8 mouse cellular contexts compared by ENCODE assay signal in genomic region chr12:54986052-54986717, GRCm38 (mm10). TPM values are rescaled to one million over a fixed set of nuclear protein-coding genes. Genes with fewer than 3 reads are reported as not detected.
A peak's percentile ranks its signal among the peaks of the same experiment; 100 is the strongest.
DNase-seq lines count a peak whose midpoint lies in the region; ATAC-seq and TF ChIP-seq lines count a peak whose summit lies in the region.

Gene Gm20403 (minus strand): TSS chr12:54986529.

- H3K27ac ChIP-seq in brown adipose tissue, adult 24 weeks (replicated peaks; ENCODE audit: low read depth, low read length): peak within 1 kb of the TSS; percentile 93
- peak within 1 kb of the TSS; percentile 91 for H3K27ac ChIP-seq in heart, embryonic 15.5 days
- H3K27ac ChIP-seq in kidney, postnatal 0 days: peak within 1 kb of the TSS; percentile 90
- peak within 1 kb of the TSS; percentile 69 for H3K27ac ChIP-seq in neural tube, embryonic 14.5 days (ENCODE audit: low read depth, low read length)

- no peaks in the 10 kb centered on the region for H3K36me3 ChIP-seq in heart, embryonic 15.5 days
- H3K36me3 ChIP-seq in kidney, postnatal 0 days (ENCODE audit: insufficient read depth, low read length): no peaks in the 10 kb centered on the region
- H3K36me3 ChIP-seq in neural tube, embryonic 14.5 days (ENCODE audit: control insufficient read depth, insufficient read depth, low read length): no peaks in the 10 kb centered on the region

- H3K4me1 ChIP-seq in brown adipose tissue, adult 24 weeks (ENCODE audit: control insufficient read depth, insufficient read depth, insufficient read length, low read length): no peaks in the 10 kb centered on the region
- peaks cover 7% of the 10 kb centered on the region for H3K4me1 ChIP-seq in heart, embryonic 15.5 days (replicated peaks)
- H3K4me1 ChIP-seq in kidney, postnatal 0 days (replicated peaks; ENCODE audit: insufficient read depth, low read length): no peaks in the 10 kb centered on the region
- no peaks in the 10 kb centered on the region for H3K4me1 ChIP-seq in lung, adult 2 months (ENCODE audit: control insufficient read depth, insufficient read depth, low read length)
- H3K4me1 ChIP-seq in neural tube, embryonic 14.5 days (ENCODE audit: control insufficient read depth, insufficient read depth, low read length): 0 out of 2 replicates have a peak, but pooled peaks cover 3% of the 10 kb centered on the region

- peak within 1 kb of the TSS; percentile 94 for H3K4me2 ChIP-seq in heart, embryonic 15.5 days
- peak within 1 kb of the TSS; percentile 92 for H3K4me2 ChIP-seq in kidney, postnatal 0 days (ENCODE audit: low read length)
- H3K4me2 ChIP-seq in neural tube, embryonic 14.5 days (ENCODE audit: low read depth, low read length): peak within 1 kb of the TSS; percentile 83

- TF ChIP-seq POLR2A in lung, adult 2 months (IDR thresholded peaks at IDR 0.05; ENCODE audit: borderline replicate concordance, extremely low read depth, low read depth, low read length): peak; percentile 71; the same call in 1 of the 2 replicates

- H3K9me3 ChIP-seq in heart, embryonic 15.5 days (replicated peaks): no peaks in the 10 kb centered on the region
- H3K9me3 ChIP-seq in kidney, postnatal 0 days (replicated peaks; ENCODE audit: low read length): no peaks in the 10 kb centered on the region
- no peaks in the 10 kb centered on the region for H3K9me3 ChIP-seq in neural tube, embryonic 14.5 days (ENCODE audit: control insufficient read depth, low read length)

- peak within 1 kb of the TSS; percentile 91 for H3K9ac ChIP-seq in heart, embryonic 15.5 days
- H3K9ac ChIP-seq in kidney, postnatal 0 days (ENCODE audit: low read depth, low read length): peak within 1 kb of the TSS; percentile 81
- H3K9ac ChIP-seq in neural tube, embryonic 14.5 days (replicated peaks; ENCODE audit: low read depth, low read length): peak within 1 kb of the TSS; percentile 71

- ATAC-seq in heart, embryonic 15.5 days (replicated peaks; ENCODE audit: insufficient number of reproducible peaks, insufficient read depth, low FRiP score, low read depth): 0 out of 2 replicates have a peak, but pooled peaks have one; percentile 43
- peak; percentile 70 for ATAC-seq in kidney, postnatal 0 days (replicated peaks; ENCODE audit: low FRiP score, low read depth)
- ATAC-seq in neural tube, embryonic 14.5 days (ENCODE audit: low read depth): peak; percentile 81

- DNase-seq in ES-CJ7 (ENCODE audit: low read depth, low spot score): peak; percentile 82
- DNase-seq in fat pad, adult 2 months (ENCODE audit: extremely low read depth, low read depth, low spot score): peak; percentile 52
- DNase-seq in kidney, postnatal 0 days (ENCODE audit: low spot score): peak; percentile 96
- DNase-seq in lung, adult 2 months: peak; percentile 74
- peak; percentile 67 for DNase-seq in testis, postnatal 14 days (ENCODE audit: low spot score)

- WGBS in heart, embryonic 15.5 days: under 1% methylated on average over 60 of the region's 60 CpGs
- WGBS in kidney, postnatal 0 days: under 1% methylated on average over 47 of the region's 60 CpGs
- WGBS in lung, adult 2 months: under 1% methylated on average over 49 of the region's 60 CpGs
- under 1% methylated on average over 42 of the region's 60 CpGs for WGBS in neural tube, embryonic 14.5 days

- no peaks in the 10 kb centered on the region for H3K27me3 ChIP-seq in heart, embryonic 15.5 days
- no peaks in the 10 kb centered on the region for H3K27me3 ChIP-seq in kidney, postnatal 0 days (ENCODE audit: insufficient read depth, low read length)
- H3K27me3 ChIP-seq in neural tube, embryonic 14.5 days (ENCODE audit: control insufficient read depth, insufficient read depth, low read length): no peaks in the 10 kb centered on the region; the same call in 1 of the 2 replicates

- H3K4me3 ChIP-seq in brown adipose tissue, adult 24 weeks (ENCODE audit: insufficient read depth, low read depth, low read length): peak within 1 kb of the TSS; percentile 100
- peak within 1 kb of the TSS; percentile 91 for H3K4me3 ChIP-seq in heart, embryonic 15.5 days
- peak within 1 kb of the TSS; percentile 82 for H3K4me3 ChIP-seq in kidney, postnatal 0 days (replicated peaks; ENCODE audit: low read depth, low read length)
- peak within 1 kb of the TSS; percentile 89 for H3K4me3 ChIP-seq in lung, adult 2 months (replicated peaks; ENCODE audit: extremely low read depth, low read depth, low read length)
- H3K4me3 ChIP-seq in neural tube, embryonic 14.5 days (ENCODE audit: low read depth, low read length): peak within 1 kb of the TSS; percentile 87

- no peak for TF ChIP-seq CTCF in kidney, postnatal 0 days (IDR thresholded peaks at IDR 0.05; ENCODE audit: low read depth)
- no peak for TF ChIP-seq CTCF in lung, adult 2 months (IDR thresholded peaks at IDR 0.05; ENCODE audit: insufficient read depth, low read length)

RNA-seq across cellular contexts. Expression of gene Gm20403, which starts in this region (rescaled TPM):
- polyA plus RNA-seq in brown adipose tissue, adult 24 weeks (2012; ENCODE audit: insufficient read depth, insufficient read length, missing spikeins): not detected in 2 replicates
- not detected in 2 replicates for polyA plus RNA-seq in heart, embryonic 15.5 days (2015; fragmentation: Nextera tagmentation; extraction: Ambion mirVana)
- not detected in 2 replicates for polyA plus RNA-seq in kidney, postnatal 0 days (2015; fragmentation: Nextera tagmentation; extraction: Ambion mirVana)
- not detected in 2 replicates for polyA plus RNA-seq in lung, adult 2 months (2012; rRNA removed)
- polyA plus RNA-seq in neural tube, embryonic 14.5 days (2014; fragmentation: Nextera tagmentation; extraction: Ambion mirVana): not detected in 2 replicates

Comparison
In these comparisons a context has a peak if more than half of its experiments do, and no peak if none do; other contexts are left out.
1. Peak in every context shown above with its lines: DNase-seq, ATAC-seq, H3K4me3 ChIP-seq and H3K27ac ChIP-seq.
2. Peak in ATAC-seq, H3K4me3 ChIP-seq, H3K27ac ChIP-seq, H3K9ac ChIP-seq and H3K4me2 ChIP-seq in heart, embryonic 15.5 days; RNA of the gene not detected or under 1 TPM.
3. Peak in DNase-seq, ATAC-seq, H3K4me3 ChIP-seq, H3K27ac ChIP-seq, H3K9ac ChIP-seq and H3K4me2 ChIP-seq in kidney, postnatal 0 days; RNA of the gene not detected or under 1 TPM.
4. Peak in DNase-seq and H3K4me3 ChIP-seq in lung, adult 2 months; RNA of the gene not detected or under 1 TPM.
5. Peak in ATAC-seq, H3K4me3 ChIP-seq, H3K27ac ChIP-seq, H3K9ac ChIP-seq and H3K4me2 ChIP-seq in neural tube, embryonic 14.5 days; RNA of the gene not detected or under 1 TPM.